Mouse (Mus musculus) liver, adult 2 months (tissue): ENCODE measurements at regions not wholly inside any gene's neighbourhood (a gene's known extent, or its start where the extent isn't known, plus 50 kb on each side); places are given as distances from the start of the nearest gene placed in this dataset.

Experiments used
- CTCF ChIP-seq: fragments of 200-500 bp; IDR thresholded peaks from 2 replicates; pipeline ENCODE4 v1.5.1; 2011; ENCODE audit warnings: low read depth, low read length, control low read depth
- POLR2A ChIP-seq: fragments of 200-500 bp; IDR thresholded peaks from 2 replicates; pipeline ENCODE4 v1.6.1; 2011; ENCODE audit warnings: low read length, control low read depth; ENCODE audit not compliant: insufficient read depth; ENCODE audit errors: extremely low read depth

DNA sequence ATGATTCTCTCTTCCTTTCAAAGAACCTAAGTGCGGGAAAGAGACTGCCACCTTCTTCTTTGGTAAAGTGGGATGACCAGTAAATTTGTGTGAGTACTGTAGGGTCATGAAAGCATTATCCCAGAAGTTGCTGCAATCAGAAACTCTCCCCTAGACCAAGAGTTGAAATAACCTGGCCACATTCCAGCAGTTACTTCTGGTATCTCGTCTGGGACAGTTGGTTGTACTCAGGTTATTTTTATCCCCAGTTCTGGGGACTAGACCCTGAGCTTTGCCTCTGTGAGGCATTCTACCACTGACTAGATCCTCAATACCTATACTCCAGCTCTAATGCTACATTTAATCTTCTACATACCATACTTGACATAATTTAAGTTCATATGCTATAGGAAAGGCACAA, 259.8 kb upstream of the Camk1g start:
- TF ChIP-seq CTCF = no peak
- no peak for TF ChIP-seq POLR2A
